Mouse (Mus musculus) liver, adult 2 months (tissue): ENCODE data around the gene Ankib1. TPM values are rescaled to one million over a fixed set of nuclear protein-coding genes. Genes with fewer than 3 reads are reported as not detected.
"Not testable (repeated sequence)": the region's sequence is repeated elsewhere in the genome, so short reads cannot be mapped to it uniquely, and the experiment has no call there.

ENCODE experiments used
- DNase-seq: peaks from one replicate; pipeline ENCODE4 v3.0.0-alpha.2; 2011; ENCODE audit warnings: low read depth, low spot score; ENCODE audit errors: extremely low read depth
- H3K27ac ChIP-seq: fragments of 200-500 bp; replicated peaks from 2 replicates; pipeline ENCODE4 v1.5.1; 2012; ENCODE audit warnings: low read depth, mild to moderate bottlenecking, control low read depth, inconsistent platforms, low read length; ENCODE audit not compliant: insufficient read depth
- H3K27me3 ChIP-seq: fragments of 200-500 bp; 2 replicates; pipeline ENCODE4 v1.6.1; 2012; ENCODE audit warnings: mild to moderate bottlenecking, moderate library complexity, low read length, inconsistent platforms; ENCODE audit not compliant: control insufficient read depth, insufficient read depth
- H3K36me3 ChIP-seq: fragments of 200-500 bp; 2 replicates; pipeline ENCODE4 v1.6.1; 2012; ENCODE audit warnings: low read length, inconsistent platforms; ENCODE audit not compliant: control insufficient read depth, insufficient read depth
- H3K4me1 ChIP-seq: fragments of 200-500 bp; 2 replicates; pipeline ENCODE4 v1.6.1; 2011; ENCODE audit warnings: low read length; ENCODE audit not compliant: control insufficient read depth, insufficient read depth
- H3K4me3 ChIP-seq: fragments of 200-500 bp; 2 replicates; pipeline ENCODE4 v1.5.1; 2011; ENCODE audit warnings: low read depth, mild to moderate bottlenecking, control low read depth, low read length, moderate library complexity; ENCODE audit not compliant: insufficient read depth
- H3K79me2 ChIP-seq: fragments of 200-500 bp; 2 replicates; pipeline ENCODE4 v1.6.1; 2012; ENCODE audit warnings: inconsistent platforms, mild to moderate bottlenecking, low read length, moderate library complexity; ENCODE audit not compliant: control insufficient read depth, insufficient read depth
- H3K9ac ChIP-seq: fragments of 200-500 bp; 2 replicates; pipeline ENCODE4 v1.6.1; 2012; ENCODE audit warnings: low read depth, mild to moderate bottlenecking, control low read depth, inconsistent platforms, low read length
- CTCF ChIP-seq: fragments of 200-500 bp; IDR thresholded peaks from 2 replicates; pipeline ENCODE4 v1.5.1; 2011; ENCODE audit warnings: low read depth, low read length, control low read depth
- POLR2A ChIP-seq: fragments of 200-500 bp; IDR thresholded peaks from 2 replicates; pipeline ENCODE4 v1.6.1; 2011; ENCODE audit warnings: low read length, control low read depth; ENCODE audit not compliant: insufficient read depth; ENCODE audit errors: extremely low read depth
- WGBS: fragments of 180-500 bp; shearing (Covaris S2); methylation state at CpG from one replicate; pipeline ENCODE4 v1.1.7; 2018; 5-methylcytosine and 5-hydroxymethylcytosine counted together
- polyA plus RNA-seq: library from polyadenylated mRNA; depleted of rRNA; stranded (reverse); fragments of >200 nt; gene quantifications from 2 replicates; pipeline ENCODE4 v1.2.3, GENCODE M21; 2012
- total RNA-seq: library from RNA; depleted of rRNA; stranded (reverse); fragments of >200 nt; gene quantifications from 2 replicates; pipeline ENCODE4 v1.2.3, GENCODE M21; 2014

Gene Ankib1
- total and polyA plus RNA-seq, 2 experiments = 4.4 to 15.9 TPM

DNA sequence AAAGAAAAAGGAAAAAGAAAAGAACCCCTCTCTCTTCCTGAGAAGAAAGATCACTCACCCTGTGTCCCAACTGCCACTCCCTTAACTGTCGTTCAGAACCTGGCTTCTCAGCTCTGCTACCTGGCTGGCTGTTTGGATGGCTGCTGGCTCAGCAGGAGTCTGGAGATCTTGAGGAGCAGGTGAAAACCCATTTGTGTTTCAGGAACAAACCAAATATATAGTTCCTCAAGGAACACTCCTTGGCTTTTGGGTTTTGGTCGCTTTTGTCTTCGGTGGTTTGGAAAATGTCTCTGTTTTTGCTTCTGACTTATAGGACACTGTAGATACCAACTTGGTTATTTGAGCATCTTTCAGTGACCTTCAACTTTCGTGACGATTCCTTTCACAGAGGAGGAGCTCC is 145.6 kb downstream of the Ankib1 start, which contains the start of gene Gatad1:
Gene Gatad1, minus strand, starts transcription at position 101 of the 400 bp plus-strand sequence.
- DNase-seq = no peak
- Histone ChIP-seq H3K36me3 (no peaks in the 10 kb centered on the region), H3K27ac (no peak within 1 kb of the TSS), H3K9ac (no peak within 1 kb of the TSS), H3K4me1 (no peaks in the 10 kb centered on the region), H3K4me3 (no peak within 1 kb of the TSS), H3K27me3 (no peaks in the 10 kb centered on the region), H3K79me2 (no peaks in the 10 kb centered on the region)
- 74% methylated on average over 5 of the region's 5 CpGs for WGBS
- TF ChIP-seq POLR2A (no peak), CTCF (no peak)

DNA sequence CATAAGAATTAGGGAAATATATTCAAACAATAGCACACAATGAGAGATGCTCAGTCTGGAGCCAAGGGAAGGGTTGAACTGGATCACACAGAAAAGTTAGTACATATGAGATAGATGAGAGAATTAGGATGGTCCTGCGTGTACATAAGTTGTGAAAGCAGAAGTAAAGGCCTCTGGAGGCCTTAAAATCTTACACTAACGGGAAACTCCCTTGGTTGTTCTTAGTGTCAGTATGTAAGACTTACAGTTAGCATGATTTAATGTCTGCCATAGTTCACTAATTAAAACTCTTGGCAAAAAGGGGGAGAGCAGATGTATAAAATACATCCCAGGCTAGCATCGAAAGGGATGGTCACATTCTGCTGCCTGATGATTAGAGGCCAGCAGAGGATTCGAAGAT is 148.9 kb downstream of the Ankib1 start:
- no peak for DNase-seq
- Histone ChIP-seq H3K27me3 (no peaks in the 10 kb centered on the region), H3K36me3 (no peaks in the 10 kb centered on the region), H3K4me1 (no peaks in the 10 kb centered on the region), H3K9ac (no peak overlapping the region), H3K4me3 (no peak overlapping the region), H3K27ac (no peak overlapping the region), H3K79me2 (no peaks in the 10 kb centered on the region)
- 87% methylated on average over 4 of the region's 4 CpGs for WGBS
- TF ChIP-seq POLR2A = no peak

DNA sequence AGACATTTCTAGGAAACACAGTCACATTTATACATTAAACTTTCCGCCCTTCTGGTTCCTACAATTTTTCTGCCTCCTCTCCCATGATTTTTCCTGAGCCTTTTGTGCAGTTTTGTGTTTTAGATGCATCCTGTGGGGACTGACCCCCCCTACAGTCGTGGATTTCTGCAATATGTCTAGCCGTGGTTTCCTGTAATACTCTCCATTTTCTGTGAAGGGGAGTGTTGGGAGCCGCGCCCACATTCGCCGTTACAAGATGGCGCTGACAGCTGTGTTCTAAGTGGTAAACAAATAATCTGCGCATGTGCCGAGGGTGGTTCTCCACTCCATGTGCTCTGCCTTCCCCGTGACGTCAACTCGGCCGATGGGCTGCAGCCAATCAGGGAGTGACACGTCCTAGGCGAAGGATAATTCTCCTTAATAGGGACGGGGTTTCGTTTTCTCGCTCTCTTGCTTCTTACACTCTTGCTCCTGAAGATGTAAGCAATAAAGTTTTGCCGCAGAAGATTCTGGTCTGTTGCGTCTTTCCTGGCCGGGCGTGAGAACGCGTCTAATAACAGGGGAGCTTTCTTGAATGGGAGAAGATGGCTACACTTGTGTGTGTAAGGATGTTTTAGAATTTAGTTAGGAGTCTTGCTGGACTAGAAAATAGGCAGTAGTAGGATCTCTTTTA is 149.7 kb downstream of the Ankib1 start:
- not testable (repeated sequence) for DNase-seq, H3K27me3 ChIP-seq, H3K27ac ChIP-seq, H3K4me3 ChIP-seq, H3K4me1 ChIP-seq, H3K79me2 ChIP-seq, H3K9ac ChIP-seq, H3K36me3 ChIP-seq
- WGBS = 94% methylated on average over 18 of the region's 25 CpGs

DNA sequence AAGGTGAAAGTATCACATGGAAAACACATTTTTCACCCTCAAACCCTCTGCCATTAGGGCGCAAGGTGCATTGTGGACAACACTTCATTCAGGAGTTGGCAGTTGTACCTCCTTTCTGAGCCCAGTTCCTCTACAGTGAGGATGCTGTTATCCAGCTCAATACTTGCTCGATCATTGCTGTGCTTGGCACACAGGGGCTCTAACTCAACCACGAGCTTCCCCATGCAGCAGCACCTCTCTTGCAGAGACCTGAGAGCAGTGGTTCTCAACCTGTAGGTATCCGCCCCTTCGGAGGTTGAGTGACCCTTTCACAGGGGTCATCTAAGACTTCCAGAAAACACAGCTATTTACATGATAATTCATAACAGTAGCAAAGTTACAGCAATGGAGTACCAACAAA is 151.1 kb downstream of the Ankib1 start:
- H3K27ac ChIP-seq = no peak overlapping the region
- H3K9ac ChIP-seq = no peak overlapping the region
- no peaks in the 10 kb centered on the region for H3K27me3 ChIP-seq
- no peaks in the 10 kb centered on the region for H3K36me3 ChIP-seq
- no peak overlapping the region for H3K4me3 ChIP-seq
- 91% methylated on average over 5 of the region's 5 CpGs for WGBS
- peaks cover 2% of the 10 kb centered on the region; the same call in 1 of the 2 replicates for H3K4me1 ChIP-seq
- TF ChIP-seq POLR2A = no peak
- TF ChIP-seq CTCF = no peak
- no peak for DNase-seq
- no peaks in the 10 kb centered on the region for H3K79me2 ChIP-seq

DNA sequence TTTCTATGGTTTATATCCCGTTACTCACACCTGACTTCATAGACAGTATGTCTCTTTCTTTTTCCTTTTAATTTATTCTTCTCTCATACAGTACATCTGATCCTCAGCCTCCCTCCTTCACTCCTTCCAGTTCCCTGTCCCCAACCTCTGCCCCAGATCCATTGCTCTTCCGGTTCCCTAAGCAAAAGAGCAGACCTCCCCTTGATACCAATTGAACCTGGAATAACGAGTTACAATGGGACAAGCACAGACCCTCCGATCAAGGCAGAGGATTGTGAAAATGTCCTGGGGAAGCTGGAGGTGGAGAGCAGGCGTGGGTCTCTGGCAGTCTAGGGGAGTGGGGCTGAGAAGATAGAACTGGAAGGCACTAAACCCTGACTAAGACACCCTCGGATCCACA is 151.8 kb downstream of the Ankib1 start, which contains the start of gene Tmbim7:
Gene Tmbim7, plus strand, starts transcription at position 301 of the 400 bp plus-strand sequence.
- no peak within 1 kb of the TSS for H3K9ac ChIP-seq
- TF ChIP-seq POLR2A = no peak
- no peak for TF ChIP-seq CTCF
- 85% methylated on average over 6 of the region's 6 CpGs for WGBS
- no peaks in the 10 kb centered on the region for H3K36me3 ChIP-seq
- no peak within 1 kb of the TSS for H3K4me3 ChIP-seq
- no peak within 1 kb of the TSS for H3K27ac ChIP-seq
- no peaks in the 10 kb centered on the region for H3K27me3 ChIP-seq
- H3K79me2 ChIP-seq = no peaks in the 10 kb centered on the region; the same call in 1 of the 2 replicates
- peaks cover 4% of the 10 kb centered on the region for H3K4me1 ChIP-seq
- no peak for DNase-seq

DNA sequence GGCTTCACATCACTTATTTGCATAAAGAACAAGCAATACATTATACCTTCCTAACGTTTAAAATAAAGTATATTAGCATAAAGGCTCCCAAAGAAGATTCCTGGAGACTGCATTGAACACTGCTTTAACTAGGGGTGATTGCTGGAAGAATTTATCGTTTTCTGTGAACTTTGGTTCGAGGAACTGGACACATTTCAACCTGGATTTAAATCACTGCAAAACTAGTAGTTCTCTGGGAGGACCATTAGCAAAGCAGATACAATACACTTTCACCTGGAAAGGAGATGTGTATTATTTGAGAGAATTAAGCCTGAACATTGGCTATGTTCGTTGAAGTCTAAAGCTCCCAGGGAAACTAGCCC is 153.9 kb downstream of the Ankib1 start:
- peaks cover 4% of the 10 kb centered on the region for H3K4me1 ChIP-seq
- TF ChIP-seq CTCF (no peak), POLR2A (no peak)
- H3K27ac ChIP-seq = no peak overlapping the region
- DNase-seq = no peak
- no peak overlapping the region for H3K4me3 ChIP-seq
- H3K9ac ChIP-seq = no peak overlapping the region
- H3K79me2 ChIP-seq = no peaks in the 10 kb centered on the region; the same call in 1 of the 2 replicates
- no peaks in the 10 kb centered on the region for H3K27me3 ChIP-seq
- H3K36me3 ChIP-seq = peaks cover 11% of the 10 kb centered on the region
- 64% methylated on average over 4 of the region's 4 CpGs for WGBS
